Mouse (Mus musculus) ES-Bruce4 (cell line): ENCODE data around the gene Stxbp4. TPM values are rescaled to one million over a fixed set of nuclear protein-coding genes. Genes with fewer than 3 reads are reported as not detected.

ENCODE experiments used
- H3K27ac ChIP-seq: 2 replicates; pipeline ENCODE4 v1.5.1; 2012; ENCODE audit warnings: low read length, inconsistent platforms; ENCODE audit not compliant: insufficient read depth
- H3K27me3 ChIP-seq: 2 replicates; pipeline ENCODE4 v1.6.1; 2012; ENCODE audit warnings: mild to moderate bottlenecking, low read length, inconsistent platforms; ENCODE audit not compliant: control insufficient read depth, poor library complexity, insufficient read depth, severe bottlenecking
- H3K36me3 ChIP-seq: 2 replicates; pipeline ENCODE4 v1.6.1; 2012; ENCODE audit warnings: inconsistent platforms, mild to moderate bottlenecking, low read length, moderate library complexity; ENCODE audit not compliant: control insufficient read depth, poor library complexity, insufficient read depth, severe bottlenecking
- H3K4me1 ChIP-seq: one replicate; pipeline ENCODE4 v1.8.1; 2011; ENCODE audit warnings: low read length; ENCODE audit not compliant: control insufficient read depth, insufficient read depth
- H3K4me3 ChIP-seq: 2 replicates; pipeline ENCODE4 v1.5.1; 2011; ENCODE audit warnings: low read depth, mild to moderate bottlenecking, low read length
- H3K9ac ChIP-seq: 2 replicates; pipeline ENCODE4 v1.6.1; 2012; ENCODE audit warnings: low read depth, mild to moderate bottlenecking, inconsistent platforms; ENCODE audit not compliant: poor library complexity, severe bottlenecking
- H3K9me3 ChIP-seq: replicated peaks from 2 replicates; pipeline ENCODE4 v1.6.1; 2012; ENCODE audit warnings: mild to moderate bottlenecking, low read length, inconsistent platforms; ENCODE audit not compliant: control insufficient read depth, poor library complexity, insufficient read depth, severe bottlenecking
- CTCF ChIP-seq: IDR thresholded peaks from one replicate; pipeline ENCODE4 v1.8.1; 2011; ENCODE audit warnings: low read depth, low read length
- EP300 ChIP-seq: IDR thresholded peaks from 2 replicates; pipeline ENCODE4 v1.6.1; 2011; ENCODE audit warnings: low read depth, low read length; ENCODE audit not compliant: insufficient read depth
- POLR2A ChIP-seq: IDR thresholded peaks from one replicate; pipeline ENCODE4 v1.8.1; 2011; ENCODE audit warnings: low read length; ENCODE audit not compliant: insufficient read depth
- polyA plus RNA-seq: library from polyadenylated mRNA; stranded (reverse); fragments of >200 nt; gene quantifications from 2 replicates; pipeline ENCODE4 v1.2.4, GENCODE M21; 2011; ENCODE audit warnings: low read depth; ENCODE audit not compliant: missing spikeins, insufficient read depth, insufficient read length

Gene Stxbp4
- polyA plus RNA-seq, 1 experiment, result 12.0 TPM

DNA sequence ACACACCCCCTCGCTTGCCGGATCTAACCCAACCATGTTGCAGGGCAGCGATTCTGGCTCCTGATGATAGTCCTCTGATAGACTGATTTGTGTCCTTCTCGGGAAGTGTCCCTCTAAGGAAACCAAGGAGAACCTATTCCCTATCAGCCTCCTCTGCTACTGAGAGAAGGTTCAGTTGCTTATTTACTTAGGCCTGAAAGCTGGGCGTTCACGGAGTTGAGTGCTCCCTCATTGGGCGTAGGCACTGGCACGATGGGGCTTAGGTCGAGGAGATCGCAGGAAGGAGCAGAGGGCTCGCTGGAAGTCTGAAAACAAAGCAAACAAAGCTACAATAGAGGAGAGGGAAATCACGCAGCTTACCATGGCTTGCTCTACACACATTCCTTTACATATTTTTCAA lies 19.6 kb upstream of the Stxbp4 start:
- Histone ChIP-seq H3K4me3 (no peak overlapping the region), H3K36me3 (peaks cover 20% of the 10 kb centered on the region), H3K9ac (no peak overlapping the region)

DNA sequence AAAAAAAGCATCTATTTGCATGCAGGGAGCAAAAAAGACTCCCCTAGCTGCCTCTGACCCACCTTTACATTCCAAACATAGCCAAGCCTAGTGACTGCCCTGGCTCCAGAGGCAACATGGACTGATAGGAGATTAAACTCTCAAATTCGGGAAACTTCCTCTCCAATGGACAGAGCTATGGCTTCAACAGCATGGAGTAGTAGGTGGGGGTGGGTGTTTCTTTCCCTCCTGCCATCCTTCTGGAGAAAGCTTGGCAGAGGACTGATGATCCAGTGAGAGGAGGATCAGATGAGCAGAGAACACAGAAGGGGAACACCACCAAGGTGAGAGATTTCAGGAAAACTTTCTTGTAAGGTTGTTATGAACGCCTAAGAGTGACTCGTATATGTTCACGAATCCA lies 14.7 kb upstream of the Stxbp4 start:
- Histone ChIP-seq H3K9ac (no peak overlapping the region), H3K4me1 (no peaks in the 10 kb centered on the region), H3K27ac (no peak overlapping the region), H3K9me3 (peaks cover 4% of the 10 kb centered on the region; the same call in 1 of the 2 replicates), H3K36me3 (peaks cover 22% of the 10 kb centered on the region), H3K4me3 (no peak overlapping the region), H3K27me3 (no peaks in the 10 kb centered on the region)
- no peak for TF ChIP-seq POLR2A
- no peak for TF ChIP-seq EP300
- TF ChIP-seq CTCF, result no peak

More for the DNA sequence above, 19.6 kb upstream of the Stxbp4 start:
- TF ChIP-seq POLR2A (no peak), CTCF (no peak), EP300 (no peak)
- Histone ChIP-seq H3K9me3 (peaks cover 4% of the 10 kb centered on the region; the same call in 1 of the 2 replicates), H3K27me3 (no peaks in the 10 kb centered on the region), H3K4me1 (no peaks in the 10 kb centered on the region), H3K27ac (no peak overlapping the region)

DNA sequence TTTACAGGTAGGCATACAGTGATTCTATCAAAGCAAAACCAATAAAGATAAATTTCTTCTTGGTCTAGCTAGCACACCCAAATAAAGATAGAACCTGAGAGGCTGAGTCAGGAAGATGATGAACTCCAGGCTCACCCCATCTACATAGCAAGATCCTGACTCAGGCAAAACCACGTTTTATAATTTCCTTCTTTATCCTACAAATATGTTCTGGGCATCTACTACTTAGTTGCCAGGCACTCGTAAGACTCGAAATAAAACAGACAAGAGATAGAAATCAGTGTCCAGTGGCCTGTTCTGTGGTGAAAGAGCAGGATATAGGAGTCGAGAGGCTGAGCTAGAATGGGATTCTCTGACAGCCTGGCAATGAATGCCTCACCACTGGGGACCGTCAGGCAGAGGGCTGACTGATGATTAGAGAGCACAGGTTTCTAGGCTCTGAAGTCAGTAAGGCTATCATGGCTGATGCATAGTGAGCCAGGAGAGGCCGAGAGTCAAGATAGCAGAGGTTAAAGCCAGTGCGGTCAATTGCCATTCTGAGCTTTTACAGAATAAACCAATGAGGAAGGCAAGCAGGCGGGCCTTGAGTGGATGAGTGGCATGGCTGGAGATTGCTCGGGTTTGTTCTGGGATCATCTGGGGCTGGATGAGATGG lies 12.5 kb upstream of the Stxbp4 start:
- Histone ChIP-seq H3K36me3 (peaks cover 29% of the 10 kb centered on the region), H3K4me3 (no peak overlapping the region)

DNA sequence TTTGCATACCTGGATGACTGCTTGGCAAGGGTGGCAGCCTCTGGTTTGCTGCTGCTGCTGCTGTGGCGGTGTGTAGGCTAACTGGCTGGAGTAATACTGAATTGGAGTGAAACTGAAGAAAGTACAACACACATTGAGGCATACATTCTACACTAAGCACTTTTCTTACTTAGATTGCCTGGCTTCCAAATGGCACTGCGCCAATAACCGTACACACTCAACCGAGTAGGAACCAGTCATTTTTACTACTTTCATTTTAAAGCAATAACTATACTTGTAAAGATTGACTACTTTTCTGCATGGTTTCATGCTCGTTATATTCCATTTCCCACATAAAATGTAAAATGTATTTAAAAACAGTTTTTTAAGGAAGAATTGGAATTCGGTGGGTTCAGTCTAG lies 11.9 kb upstream of the Stxbp4 start:
- no peaks in the 10 kb centered on the region for H3K9me3 ChIP-seq
- H3K27me3 ChIP-seq, result no peaks in the 10 kb centered on the region
- TF ChIP-seq CTCF (no peak), POLR2A (no peak), EP300 (no peak)
- no peak overlapping the region for H3K4me3 ChIP-seq
- no peak overlapping the region for H3K9ac ChIP-seq
- H3K27ac ChIP-seq, result no peak overlapping the region
- H3K36me3 ChIP-seq, result peaks cover 35% of the 10 kb centered on the region
- no peaks in the 10 kb centered on the region for H3K4me1 ChIP-seq

More for the DNA sequence above, 12.5 kb upstream of the Stxbp4 start:
- TF ChIP-seq EP300 (no peak), CTCF (no peak), POLR2A (no peak)
- H3K9me3 ChIP-seq, result no peaks in the 10 kb centered on the region
- no peaks in the 10 kb centered on the region for H3K4me1 ChIP-seq
- no peaks in the 10 kb centered on the region for H3K27me3 ChIP-seq
- H3K27ac ChIP-seq, result no peak overlapping the region
- no peak overlapping the region for H3K9ac ChIP-seq

DNA sequence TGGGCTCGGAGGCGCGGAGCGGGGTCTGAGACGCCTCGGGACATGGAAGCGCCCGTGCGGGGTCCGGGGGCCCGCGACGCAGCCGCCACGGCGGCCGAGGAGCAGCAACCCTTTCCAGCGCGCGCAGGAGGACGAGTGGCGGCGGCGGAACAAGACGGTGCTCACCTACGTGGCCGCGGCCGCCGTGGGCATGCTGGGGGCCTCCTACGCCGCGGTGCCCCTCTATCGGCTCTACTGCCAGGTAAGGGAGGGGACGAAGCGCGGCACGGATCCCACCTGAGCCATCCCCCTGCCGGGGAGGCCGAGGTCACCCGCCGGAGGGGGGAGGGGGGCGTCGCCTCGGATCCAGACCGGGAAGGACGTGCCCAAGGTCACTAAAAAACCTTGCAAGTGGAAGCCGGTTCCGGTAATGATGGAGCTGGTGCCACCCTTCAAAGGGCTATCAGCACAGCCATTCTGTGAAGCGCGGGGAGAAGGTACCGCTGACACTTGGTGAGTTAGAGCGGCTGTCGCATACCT lies 487 bp upstream of the Stxbp4 start:
- H3K9me3 ChIP-seq, result no peaks in the 10 kb centered on the region
- 0 out of 2 replicates have a peak overlapping the region, but pooled peaks have one; percentile 8 for H3K27ac ChIP-seq
- peaks cover 6% of the 10 kb centered on the region for H3K36me3 ChIP-seq
- peak overlapping the region; percentile 91 for H3K4me3 ChIP-seq
- TF ChIP-seq POLR2A (no peak), CTCF (no peak), EP300 (no peak)
- peak overlapping the region; percentile 96 for H3K9ac ChIP-seq
- no peaks in the 10 kb centered on the region for H3K4me1 ChIP-seq
- H3K27me3 ChIP-seq, result no peaks in the 10 kb centered on the region

DNA sequence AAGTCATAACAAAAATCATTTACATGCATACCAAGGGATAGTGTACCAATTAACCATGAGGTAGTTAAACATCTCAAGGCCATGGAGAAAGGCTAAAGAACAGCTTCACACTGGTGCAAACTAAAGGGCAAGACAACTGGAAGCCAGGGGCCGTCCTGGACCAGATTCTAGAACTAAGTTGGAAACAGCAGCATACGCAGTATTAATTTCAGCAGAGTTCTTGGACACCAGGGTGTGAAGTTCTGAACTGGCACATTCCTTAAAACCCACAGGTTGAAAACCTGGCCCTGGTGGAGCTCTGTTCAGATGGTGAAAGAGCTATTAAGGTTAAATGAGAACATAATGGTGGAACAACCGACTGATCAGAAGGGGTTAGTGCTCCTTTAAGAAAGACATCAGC lies 3.2 kb downstream of the Stxbp4 start:
- Histone ChIP-seq H3K36me3 (no peaks in the 10 kb centered on the region; the same call in 1 of the 2 replicates), H3K9ac (no peak overlapping the region), H3K4me1 (no peaks in the 10 kb centered on the region), H3K27ac (no peak overlapping the region), H3K4me3 (no peak overlapping the region), H3K27me3 (no peaks in the 10 kb centered on the region), H3K9me3 (no peaks in the 10 kb centered on the region)
- TF ChIP-seq CTCF (no peak), POLR2A (no peak)
